Mouse (Mus musculus) C2C12 (cell line): ENCODE results near the gene Prrc2a. TPM values are rescaled to one million over a fixed set of nuclear protein-coding genes. Genes with fewer than 3 reads are reported as not detected.
A peak's percentile ranks its signal among the peaks of the same experiment; 100 is the strongest.

Experiments used
- H3K27me3 ChIP-seq: one replicate; pipeline ENCODE4 v1.6.1; 2011; ENCODE audit not compliant: control insufficient read depth, insufficient read depth, insufficient read length
- H3K36me3 ChIP-seq: one replicate; pipeline ENCODE4 v1.6.1; 2011; ENCODE audit not compliant: control insufficient read depth, insufficient read depth
- H3K4me3 ChIP-seq: one replicate; pipeline ENCODE4 v1.5.1; 2011; ENCODE audit warnings: mild to moderate bottlenecking, control low read depth; ENCODE audit not compliant: poor library complexity, insufficient read depth, severe bottlenecking
- H3K79me2 ChIP-seq: one replicate; pipeline ENCODE4 v1.6.1; 2011; ENCODE audit not compliant: control insufficient read depth, insufficient read depth
- H3K79me3 ChIP-seq: one replicate; pipeline ENCODE4 v1.6.1; 2011; ENCODE audit warnings: low read depth, control low read depth
- H3ac ChIP-seq: one replicate; pipeline ENCODE3; 2011; ENCODE audit warnings: low read depth; ENCODE audit not compliant: control insufficient read depth, insufficient read length
- CEBPB ChIP-seq: IDR thresholded peaks from one replicate; pipeline ENCODE4 v1.6.1; 2011; ENCODE audit warnings: low read depth, mild to moderate bottlenecking, control low read depth, moderate library complexity
- CTCF ChIP-seq: IDR thresholded peaks from one replicate; pipeline ENCODE4 v1.5.1; 2011; ENCODE audit not compliant: control insufficient read depth, insufficient read depth, insufficient read length
- FOSL1 ChIP-seq: IDR thresholded peaks from one replicate; pipeline ENCODE4 v1.8.0; 2011; ENCODE audit warnings: mild to moderate bottlenecking, low read length; ENCODE audit not compliant: poor library complexity, insufficient read depth, severe bottlenecking
- MAX ChIP-seq: IDR thresholded peaks from one replicate; pipeline ENCODE4 v1.6.1; 2011; ENCODE audit warnings: mild to moderate bottlenecking, control low read depth
- MYOD1 ChIP-seq: IDR thresholded peaks from one replicate; pipeline ENCODE4 v1.6.1; 2011; ENCODE audit warnings: low read depth; ENCODE audit not compliant: control insufficient read depth, insufficient read length
- MYOG ChIP-seq: IDR thresholded peaks from one replicate; pipeline ENCODE4 v1.6.1; 2011; ENCODE audit not compliant: control insufficient read depth, insufficient read length; ENCODE audit errors: extremely low read depth
- USF1 ChIP-seq: IDR thresholded peaks from one replicate; pipeline ENCODE4 v1.6.1; 2011; ENCODE audit warnings: low read depth, mild to moderate bottlenecking, control low read depth, moderate library complexity
- polyA plus RNA-seq: library from polyadenylated mRNA; unstranded; fragments of >200 nt; fragmentation: generic; extraction: Trizol; gene quantifications from one replicate; pipeline ENCODE4 v1.2.1, GENCODE M21; 2012; ENCODE audit warnings: missing spikeins

The Prrc2a gene
- polyA plus RNA-seq, 1 experiment, result 183 TPM

DNA sequence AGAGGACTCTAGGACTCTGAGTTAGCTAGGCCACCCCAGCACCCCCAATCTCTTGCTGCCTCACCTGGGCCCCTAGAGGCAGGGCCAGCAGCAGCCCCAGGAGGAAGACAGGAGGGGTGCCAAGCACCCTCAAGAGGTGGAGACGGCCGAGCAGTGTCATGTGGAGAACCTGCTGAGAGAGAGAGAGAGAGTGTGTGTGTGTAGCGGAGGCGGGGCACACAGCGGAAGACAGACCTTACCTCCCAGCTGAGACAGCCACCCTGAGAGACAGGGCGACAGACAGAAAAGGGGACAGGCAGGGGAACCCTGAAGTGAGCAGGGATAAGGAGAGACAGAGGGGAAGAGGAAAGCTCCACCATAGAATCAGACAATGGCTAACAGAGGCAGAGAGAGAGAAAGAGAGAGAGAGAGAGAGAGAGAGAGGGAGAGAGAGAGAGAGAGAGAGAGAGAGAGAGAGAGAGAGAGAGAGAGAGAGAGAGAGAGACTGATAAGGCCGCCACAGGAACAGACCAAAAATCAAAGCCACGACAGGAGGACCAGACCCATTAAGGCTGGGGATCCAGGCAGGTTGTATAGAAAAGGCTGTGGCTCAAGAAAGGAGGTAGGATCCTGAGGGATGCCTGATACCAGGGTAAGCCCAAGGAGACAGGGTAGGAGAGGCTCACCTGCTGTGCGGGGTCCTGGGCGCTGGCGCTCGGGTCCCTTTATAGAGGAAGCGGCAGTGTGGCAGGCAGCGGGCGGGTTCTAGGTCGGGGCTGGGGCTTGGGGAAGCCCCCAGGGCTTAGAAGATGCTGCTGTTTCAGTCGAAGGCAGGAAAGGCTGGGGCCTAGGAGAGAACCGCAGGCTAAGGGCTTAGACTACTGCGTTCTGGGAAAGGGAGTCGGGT is 40.0 kb upstream of the Prrc2a start, which contains the start of gene Lta:
Gene Lta (minus strand): TSS at position 858 of the 886 bp plus-strand sequence.
- Histone ChIP-seq H3K79me3 (no peaks in the 10 kb centered on the region), H3K27me3 (no peaks in the 10 kb centered on the region), H3ac (no peak within 1 kb of the TSS), H3K79me2 (no peaks in the 10 kb centered on the region), H3K36me3 (no peaks in the 10 kb centered on the region), H3K4me3 (no peak within 1 kb of the TSS)
- TF ChIP-seq MYOG (no peak), FOSL1 (no peak), CEBPB (no peak), USF1 (no peak), MYOD1 (no peak), MAX (no peak), CTCF (no peak)

- Histone ChIP-seq H3ac (no peak overlapping the region), H3K36me3 (no peaks in the 10 kb centered on the region), H3K4me3 (no peak overlapping the region), H3K79me2 (no peaks in the 10 kb centered on the region), H3K79me3 (no peaks in the 10 kb centered on the region), H3K27me3 (no peaks in the 10 kb centered on the region)
- TF ChIP-seq CTCF (no peak), CEBPB (no peak), USF1 (no peak), MYOD1 (no peak), MAX (no peak), FOSL1 (no peak), MYOG (no peak)
Measured at GRCm38 (mm10) chr17:35202442-35202841, 37.7 kb upstream of the Prrc2a start.

- H3K79me2 ChIP-seq, result no peaks in the 10 kb centered on the region
- no peaks in the 10 kb centered on the region for H3K79me3 ChIP-seq
- no peak within 1 kb of the TSS for H3K4me3 ChIP-seq
- no peaks in the 10 kb centered on the region for H3K27me3 ChIP-seq
- no peaks in the 10 kb centered on the region for H3K36me3 ChIP-seq
- no peak within 1 kb of the TSS for H3ac ChIP-seq
- TF ChIP-seq CEBPB (no peak), CTCF (no peak), MAX (no peak), MYOD1 (no peak), MYOG (no peak), USF1 (no peak), FOSL1 (no peak)
Measured at GRCm38 (mm10) chr17:35201787-35202186, 37.1 kb upstream of the Prrc2a start, which contains the start of gene Tnf. Tnf (minus strand) TSS chr17:35202007.

GRCm38 (mm10) chr17:35201128-35201527 is 36.4 kb upstream of the Prrc2a start:
- H3K4me3 ChIP-seq, result no peak overlapping the region
- no peaks in the 10 kb centered on the region for H3K36me3 ChIP-seq
- H3K27me3 ChIP-seq, result no peaks in the 10 kb centered on the region
- H3K79me3 ChIP-seq, result no peaks in the 10 kb centered on the region
- H3ac ChIP-seq, result no peak overlapping the region
- TF ChIP-seq MYOD1 (no peak), FOSL1 (no peak), MAX (no peak), CEBPB (no peak), USF1 (no peak), MYOG (no peak), CTCF (no peak)
- no peaks in the 10 kb centered on the region for H3K79me2 ChIP-seq

DNA sequence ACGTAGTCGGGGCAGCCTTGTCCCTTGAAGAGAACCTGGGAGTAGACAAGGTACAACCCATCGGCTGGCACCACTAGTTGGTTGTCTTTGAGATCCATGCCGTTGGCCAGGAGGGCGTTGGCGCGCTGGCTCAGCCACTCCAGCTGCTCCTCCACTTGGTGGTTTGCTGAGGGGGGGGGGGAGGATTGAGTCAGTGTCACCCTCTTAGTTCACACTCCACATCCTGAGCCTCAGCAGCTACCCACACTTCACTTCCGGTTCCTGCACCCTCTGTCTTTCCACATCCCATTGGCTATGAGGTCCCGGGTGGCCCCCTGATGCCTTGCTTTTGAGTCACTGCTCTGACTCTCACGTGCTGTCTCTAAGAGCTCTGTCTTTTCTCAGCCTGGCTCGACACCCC is 35.7 kb upstream of the Prrc2a start:
- Histone ChIP-seq H3K27me3 (no peaks in the 10 kb centered on the region), H3K36me3 (no peaks in the 10 kb centered on the region), H3K79me3 (no peaks in the 10 kb centered on the region), H3K4me3 (no peak overlapping the region), H3K79me2 (no peaks in the 10 kb centered on the region), H3ac (no peak overlapping the region)
- peak; percentile 17 for TF ChIP-seq MYOD1
- no peak for TF ChIP-seq USF1
- peak; percentile 35 for TF ChIP-seq MAX
- no peak for TF ChIP-seq FOSL1
- no peak for TF ChIP-seq MYOG
- TF ChIP-seq CTCF, result no peak

GRCm38 (mm10) chr17:35198946-35199345 is 34.2 kb upstream of the Prrc2a start:
- Histone ChIP-seq H3K4me3 (no peak overlapping the region), H3K36me3 (no peaks in the 10 kb centered on the region), H3K79me3 (no peaks in the 10 kb centered on the region), H3K27me3 (no peaks in the 10 kb centered on the region), H3K79me2 (no peaks in the 10 kb centered on the region), H3ac (no peak overlapping the region)
- TF ChIP-seq MYOD1, result no peak
- no peak for TF ChIP-seq CEBPB
- TF ChIP-seq USF1, result no peak
- TF ChIP-seq CTCF, result no peak
- TF ChIP-seq MYOG, result no peak
- TF ChIP-seq MAX, result no peak
- no peak for TF ChIP-seq FOSL1
